Mouse (Mus musculus) C2C12 (cell line): Measurements from ENCODE around the gene Tmem52. TPM values are rescaled to one million over a fixed set of nuclear protein-coding genes. Genes with fewer than 3 reads are reported as not detected.
"Not testable (repeated sequence)": the region's sequence is repeated elsewhere in the genome, so short reads cannot be mapped to it uniquely, and the experiment has no call there.

Experiments used
- H3K27me3 ChIP-seq: one replicate; pipeline ENCODE4 v1.6.1; 2011; ENCODE audit not compliant: control insufficient read depth, insufficient read depth, insufficient read length
- H3K36me3 ChIP-seq: one replicate; pipeline ENCODE4 v1.6.1; 2011; ENCODE audit not compliant: control insufficient read depth, insufficient read depth
- H3K4me3 ChIP-seq: one replicate; pipeline ENCODE4 v1.5.1; 2011; ENCODE audit warnings: mild to moderate bottlenecking, control low read depth; ENCODE audit not compliant: poor library complexity, insufficient read depth, severe bottlenecking
- H3K79me2 ChIP-seq: one replicate; pipeline ENCODE4 v1.6.1; 2011; ENCODE audit not compliant: control insufficient read depth, insufficient read depth
- H3K79me3 ChIP-seq: one replicate; pipeline ENCODE4 v1.6.1; 2011; ENCODE audit warnings: low read depth, control low read depth
- H3ac ChIP-seq: one replicate; pipeline ENCODE3; 2011; ENCODE audit warnings: low read depth; ENCODE audit not compliant: control insufficient read depth, insufficient read length
- CEBPB ChIP-seq: IDR thresholded peaks from one replicate; pipeline ENCODE4 v1.6.1; 2011; ENCODE audit warnings: low read depth, mild to moderate bottlenecking, control low read depth, moderate library complexity
- CTCF ChIP-seq: IDR thresholded peaks from one replicate; pipeline ENCODE4 v1.5.1; 2011; ENCODE audit not compliant: control insufficient read depth, insufficient read depth, insufficient read length
- FOSL1 ChIP-seq: IDR thresholded peaks from one replicate; pipeline ENCODE4 v1.8.0; 2011; ENCODE audit warnings: mild to moderate bottlenecking, low read length; ENCODE audit not compliant: poor library complexity, insufficient read depth, severe bottlenecking
- MAX ChIP-seq: IDR thresholded peaks from one replicate; pipeline ENCODE4 v1.6.1; 2011; ENCODE audit warnings: mild to moderate bottlenecking, control low read depth
- MYOD1 ChIP-seq: IDR thresholded peaks from one replicate; pipeline ENCODE4 v1.6.1; 2011; ENCODE audit warnings: low read depth; ENCODE audit not compliant: control insufficient read depth, insufficient read length
- MYOG ChIP-seq: IDR thresholded peaks from one replicate; pipeline ENCODE4 v1.6.1; 2011; ENCODE audit not compliant: control insufficient read depth, insufficient read length; ENCODE audit errors: extremely low read depth
- USF1 ChIP-seq: IDR thresholded peaks from one replicate; pipeline ENCODE4 v1.6.1; 2011; ENCODE audit warnings: low read depth, mild to moderate bottlenecking, control low read depth, moderate library complexity
- long read RNA-seq, 2 experiments: library from polyadenylated mRNA; unstranded; transcript quantifications; one replicate each; pipeline ENCODE4 v2.0.0; 2019 to 2020
- polyA plus RNA-seq: library from polyadenylated mRNA; unstranded; fragments of >200 nt; fragmentation: generic; extraction: Trizol; gene quantifications from one replicate; pipeline ENCODE4 v1.2.1, GENCODE M21; 2012; ENCODE audit warnings: missing spikeins

Tmem52 gene
- not detected for polyA plus RNA-seq
- long read RNA-seq, experiment 1: 0 reads
- long read RNA-seq, experiment 2: 0 reads

DNA sequence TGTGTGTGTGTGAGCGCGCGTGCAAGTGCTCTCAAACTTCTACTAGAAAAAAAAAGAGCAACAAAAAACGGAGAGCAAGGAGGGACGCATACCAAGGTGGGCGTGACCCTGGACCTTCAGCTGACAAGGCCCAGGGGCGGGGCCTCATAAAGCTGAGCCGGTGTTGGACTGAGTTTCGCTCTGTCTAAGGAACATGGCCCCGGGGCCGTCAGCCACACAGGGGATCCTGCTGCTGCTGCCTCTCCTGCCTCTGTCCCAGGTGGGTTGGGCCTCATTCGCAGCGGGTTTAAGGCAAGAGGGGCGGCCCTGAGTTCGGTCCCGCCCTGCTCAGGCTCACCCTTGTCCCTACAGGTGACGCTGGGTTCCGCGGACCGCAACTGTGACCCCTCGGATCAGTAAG, at the start of gene Tmem52:
Gene Tmem52 (plus strand): TSS at position 163 of the 400 bp plus-strand sequence.
- H3K27me3 ChIP-seq: peaks cover 76% of the 10 kb centered on the region
- H3K36me3 ChIP-seq: no peaks in the 10 kb centered on the region
- no peak within 1 kb of the TSS for H3K4me3 ChIP-seq
- no peak for TF ChIP-seq CTCF
- TF ChIP-seq FOSL1: no peak
- no peak for TF ChIP-seq USF1
- TF ChIP-seq MYOG: no peak
- TF ChIP-seq MYOD1: no peak
- TF ChIP-seq CEBPB: no peak
- no peak for TF ChIP-seq MAX
- no peaks in the 10 kb centered on the region for H3K79me2 ChIP-seq
- no peak within 1 kb of the TSS for H3ac ChIP-seq
- H3K79me3 ChIP-seq: no peaks in the 10 kb centered on the region

DNA sequence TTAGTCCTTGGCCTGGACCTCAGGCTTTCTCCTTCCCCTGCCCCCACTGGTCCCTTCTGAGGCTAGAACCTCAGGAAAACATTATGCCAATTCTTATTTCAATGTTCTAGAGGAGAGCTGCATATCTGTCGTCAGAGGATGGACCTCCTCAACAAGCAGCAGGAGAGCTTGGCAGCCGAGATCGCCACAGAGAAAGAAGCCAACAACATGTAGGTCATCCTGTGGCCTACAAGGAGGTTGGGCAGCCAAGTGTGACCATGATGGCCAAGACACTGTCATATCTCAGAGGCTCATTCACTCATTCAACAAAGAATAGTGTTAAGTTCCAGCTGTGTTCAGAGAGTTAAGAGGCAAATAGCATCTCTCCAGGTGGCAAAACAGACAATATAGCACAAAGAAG, 48.8 kb upstream of the Tmem52 start:
- no peak for TF ChIP-seq MYOG
- TF ChIP-seq FOSL1: no peak
- TF ChIP-seq MYOD1: no peak
- TF ChIP-seq MAX: no peak
- no peak for TF ChIP-seq CEBPB
- TF ChIP-seq CTCF: no peak
- no peak for TF ChIP-seq USF1

DNA sequence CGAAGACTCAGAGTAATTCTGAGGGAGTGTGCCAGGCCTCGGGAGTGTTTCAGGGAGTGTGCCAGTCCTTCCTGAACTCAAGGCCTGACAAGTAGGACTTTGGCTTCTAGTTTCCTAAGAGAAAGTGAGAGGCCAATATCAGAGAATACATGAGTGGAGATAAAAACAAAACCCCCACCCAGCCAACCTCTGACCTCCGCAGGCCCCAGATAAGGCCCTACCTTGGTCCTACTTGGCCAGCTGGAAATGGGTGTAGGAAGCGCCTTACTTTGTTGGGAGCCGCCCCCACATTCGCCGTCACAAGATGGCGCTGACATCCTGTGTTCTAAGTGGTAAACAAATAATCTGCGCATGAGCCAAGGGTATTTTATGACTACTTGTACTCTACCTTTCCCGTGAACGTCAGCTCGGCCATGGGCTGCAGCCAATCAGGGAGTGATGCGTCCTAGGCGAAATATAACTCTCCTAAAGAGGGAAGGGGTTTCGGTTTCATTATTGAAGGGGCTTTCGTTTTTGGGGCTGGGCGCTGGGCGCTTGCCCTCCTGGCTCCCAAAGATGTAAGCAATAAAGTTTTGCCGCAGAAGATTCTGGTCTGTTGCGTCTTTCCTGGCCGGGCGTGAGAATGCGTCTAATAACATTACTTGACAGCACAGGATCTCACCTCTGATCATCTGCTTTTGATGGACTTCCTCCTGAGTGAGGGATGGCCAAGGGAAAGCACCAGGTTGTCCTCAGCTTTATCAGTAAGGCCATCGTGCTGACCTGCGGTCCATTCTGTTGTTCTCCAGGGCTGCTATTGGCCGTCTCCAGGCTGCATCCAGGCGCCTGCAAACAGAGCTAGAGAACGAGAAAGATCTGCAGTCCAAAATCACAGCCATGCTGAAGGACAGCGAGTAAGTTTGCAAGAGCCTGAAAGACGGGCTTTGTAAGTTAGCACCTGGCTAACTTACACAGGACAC, 47.2 kb upstream of the Tmem52 start:
- not testable (repeated sequence) for H3ac ChIP-seq, H3K79me2 ChIP-seq, H3K79me3 ChIP-seq, H3K36me3 ChIP-seq, H3K4me3 ChIP-seq
- H3K27me3 ChIP-seq: peaks cover 45% of the 10 kb centered on the region

More for the DNA sequence above, 48.8 kb upstream of the Tmem52 start:
- no peaks in the 10 kb centered on the region for H3K79me3 ChIP-seq
- no peaks in the 10 kb centered on the region for H3K79me2 ChIP-seq
- no peak overlapping the region for H3ac ChIP-seq
- H3K36me3 ChIP-seq: no peaks in the 10 kb centered on the region
- no peak overlapping the region for H3K4me3 ChIP-seq
- H3K27me3 ChIP-seq: peaks cover 29% of the 10 kb centered on the region

DNA sequence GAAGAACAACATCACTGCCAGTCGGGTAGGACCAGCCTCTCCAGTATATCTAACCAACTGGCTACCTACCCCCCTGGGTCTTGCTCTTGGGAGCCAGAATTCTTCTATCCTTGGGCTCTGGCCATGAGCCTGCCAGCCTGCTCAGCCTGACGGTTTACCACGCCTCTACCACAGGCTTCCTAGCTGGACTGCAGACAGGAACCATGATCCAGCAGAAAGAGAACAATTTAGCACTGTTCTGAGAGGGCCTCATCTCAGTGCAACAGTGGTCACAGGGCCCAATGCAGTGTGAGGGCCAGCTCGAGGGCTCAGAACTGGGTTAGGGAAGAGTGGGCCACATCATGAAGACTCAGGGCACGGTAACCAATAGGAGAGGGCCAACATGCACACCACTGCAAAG, 44.9 kb upstream of the Tmem52 start:
- Histone ChIP-seq H3K79me3 (no peaks in the 10 kb centered on the region), H3ac (no peak overlapping the region), H3K36me3 (no peaks in the 10 kb centered on the region), H3K79me2 (no peaks in the 10 kb centered on the region), H3K4me3 (no peak overlapping the region), H3K27me3 (peaks cover 66% of the 10 kb centered on the region)
- no peak for TF ChIP-seq USF1
- TF ChIP-seq MYOD1: no peak
- no peak for TF ChIP-seq CEBPB
- no peak for TF ChIP-seq FOSL1
- TF ChIP-seq CTCF: no peak
- TF ChIP-seq MYOG: no peak
- no peak for TF ChIP-seq MAX

DNA sequence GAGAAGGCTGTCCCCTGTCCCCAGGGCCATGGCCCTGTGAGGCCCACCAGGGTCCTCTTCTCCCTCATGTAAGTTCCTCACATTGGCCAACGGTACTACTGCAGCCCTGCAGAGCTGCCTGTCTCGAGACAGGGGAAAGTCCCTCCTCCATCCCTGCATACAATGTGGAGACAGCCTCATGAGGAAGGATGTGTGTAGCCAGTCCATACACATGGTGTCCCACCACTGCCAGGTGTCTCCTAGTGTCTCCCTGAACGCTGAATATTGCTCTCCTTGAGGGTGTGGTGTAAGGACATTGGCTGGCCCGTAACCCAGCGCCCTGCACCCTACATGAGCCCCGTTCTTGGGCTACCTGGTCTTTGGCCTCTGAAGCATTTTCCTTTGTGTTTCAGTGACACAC, 42.6 kb upstream of the Tmem52 start:
- Histone ChIP-seq H3K4me3 (no peak overlapping the region), H3K27me3 (peaks cover 70% of the 10 kb centered on the region), H3ac (no peak overlapping the region), H3K79me2 (no peaks in the 10 kb centered on the region), H3K36me3 (no peaks in the 10 kb centered on the region), H3K79me3 (no peaks in the 10 kb centered on the region)
- TF ChIP-seq CTCF: no peak
- TF ChIP-seq FOSL1: no peak
- TF ChIP-seq MYOD1: no peak
- no peak for TF ChIP-seq CEBPB
- no peak for TF ChIP-seq MAX
- no peak for TF ChIP-seq USF1
- no peak for TF ChIP-seq MYOG

DNA sequence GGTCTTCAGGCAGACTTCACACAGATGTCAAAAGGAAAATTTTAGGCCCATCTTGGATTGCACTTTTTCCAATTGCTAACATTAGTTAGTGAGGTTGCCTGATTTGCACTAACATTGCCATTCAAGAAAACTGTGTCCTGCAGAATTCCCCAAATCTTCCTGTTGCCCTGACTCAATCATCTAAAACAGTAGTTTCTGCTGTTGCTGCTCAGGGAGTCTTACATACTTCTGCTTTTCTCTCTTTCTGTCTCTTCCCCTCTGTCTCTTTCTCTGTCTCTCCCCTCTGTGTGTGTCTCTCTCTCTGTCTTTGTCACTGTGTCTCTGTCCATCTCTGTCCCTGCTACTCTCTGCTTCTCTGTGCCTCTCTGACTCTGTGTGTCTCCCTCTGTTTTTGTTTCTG, 40.5 kb upstream of the Tmem52 start:
- no peak overlapping the region for H3K4me3 ChIP-seq
- H3K27me3 ChIP-seq: peaks cover 67% of the 10 kb centered on the region
- no peaks in the 10 kb centered on the region for H3K79me2 ChIP-seq
- no peaks in the 10 kb centered on the region for H3K79me3 ChIP-seq
- no peak overlapping the region for H3ac ChIP-seq
- TF ChIP-seq MYOG (no peak), USF1 (no peak), FOSL1 (no peak), MAX (no peak), MYOD1 (no peak), CTCF (no peak), CEBPB (no peak)
- no peaks in the 10 kb centered on the region for H3K36me3 ChIP-seq
